Mouse (Mus musculus): ENCODE results near the gene Gm6760. TPM values are rescaled to one million over a fixed set of nuclear protein-coding genes. Genes with fewer than 3 reads are reported as not detected.
A peak's percentile ranks its signal among the peaks of the same experiment; 100 is the strongest.

The Gm6760 gene
- not detected in 2 replicates for polyA plus RNA-seq (2015; fragmentation: Nextera tagmentation; extraction: Ambion mirVana)

GRCm38 (mm10) chrX:64152098-64152497, at the start of gene Gm6760:
Gene Gm6760, minus strand, starts transcription at chrX:64152198.
- no peak within 1 kb of the TSS for H3K27ac ChIP-seq
- H3K4me3 ChIP-seq = no peak within 1 kb of the TSS
- ATAC-seq (replicated peaks; ENCODE audit: insufficient number of reproducible peaks, insufficient read depth, low FRiP score, low read depth) = no peak
- no peaks in the 10 kb centered on the region for H3K9me3 ChIP-seq (replicated peaks)
- no peaks in the 10 kb centered on the region for H3K36me3 ChIP-seq
- H3K4me2 ChIP-seq = no peak within 1 kb of the TSS
- no peak within 1 kb of the TSS for H3K9ac ChIP-seq
- 43% methylated on average over 2 of the region's 2 CpGs for WGBS
- H3K27me3 ChIP-seq = no peaks in the 10 kb centered on the region
- H3K4me1 ChIP-seq (replicated peaks) = no peaks in the 10 kb centered on the region

- Histone ChIP-seq H3K4me2 (no peak overlapping the region), H3K36me3 (no peaks in the 10 kb centered on the region), H3K9ac (no peak overlapping the region), H3K27me3 (no peaks in the 10 kb centered on the region), H3K4me3 (no peak overlapping the region), H3K9me3 (replicated peaks) (no peaks in the 10 kb centered on the region), H3K4me1 (replicated peaks) (no peaks in the 10 kb centered on the region), H3K27ac (peak overlapping the region; percentile 79)
- peak; percentile 69 for ATAC-seq (replicated peaks; ENCODE audit: insufficient number of reproducible peaks, insufficient read depth, low FRiP score, low read depth)
Measured at GRCm38 (mm10) chrX:64181246-64181645, 29.2 kb upstream of the Gm6760 start.

- no peaks in the 10 kb centered on the region for H3K36me3 ChIP-seq
- 82% methylated on average over 11 of the region's 11 CpGs for WGBS
- H3K9me3 ChIP-seq (replicated peaks) = no peaks in the 10 kb centered on the region
Measured at GRCm38 (mm10) chrX:64173248-64173647, 21.2 kb upstream of the Gm6760 start, which contains the start of gene 3830417A13Rik. Gene 3830417A13Rik, plus strand, starts transcription at chrX:64173548.

More at GRCm38 (mm10) chrX:64173248-64173647, 21.2 kb upstream of the Gm6760 start, which contains the start of gene 3830417A13Rik:
- no peak for ATAC-seq (replicated peaks; ENCODE audit: insufficient number of reproducible peaks, insufficient read depth, low FRiP score, low read depth)
- Histone ChIP-seq H3K4me3 (no peak within 1 kb of the TSS), H3K4me2 (no peak within 1 kb of the TSS), H3K27ac (no peak within 1 kb of the TSS), H3K27me3 (no peaks in the 10 kb centered on the region), H3K9ac (no peak within 1 kb of the TSS), H3K4me1 (replicated peaks) (no peaks in the 10 kb centered on the region)

Other genes with a start within 250 kb of the Gm6760 start
- 0.19 TPM in 1 of 2 replicates, not detected in the other for gene 3830417A13Rik, start 21.4 kb upstream of the Gm6760 start, polyA plus RNA-seq (2015; fragmentation: Nextera tagmentation; extraction: Ambion mirVana)
- 9.2 and 9.9 TPM in 2 replicates for gene Slitrk4, start 124.8 kb upstream of the Gm6760 start, polyA plus RNA-seq (2015; fragmentation: Nextera tagmentation; extraction: Ambion mirVana)

Data from heart, embryonic 15.5 days (tissue).